Mouse (Mus musculus): ENCODE results near the gene Paqr5. TPM values are rescaled to one million over a fixed set of nuclear protein-coding genes. Genes with fewer than 3 reads are reported as not detected.
A peak's percentile ranks its signal among the peaks of the same experiment; 100 is the strongest.

Paqr5 gene
- polyA plus RNA-seq, 1 experiment from 2014 or later = 1.1 TPM

DNA sequence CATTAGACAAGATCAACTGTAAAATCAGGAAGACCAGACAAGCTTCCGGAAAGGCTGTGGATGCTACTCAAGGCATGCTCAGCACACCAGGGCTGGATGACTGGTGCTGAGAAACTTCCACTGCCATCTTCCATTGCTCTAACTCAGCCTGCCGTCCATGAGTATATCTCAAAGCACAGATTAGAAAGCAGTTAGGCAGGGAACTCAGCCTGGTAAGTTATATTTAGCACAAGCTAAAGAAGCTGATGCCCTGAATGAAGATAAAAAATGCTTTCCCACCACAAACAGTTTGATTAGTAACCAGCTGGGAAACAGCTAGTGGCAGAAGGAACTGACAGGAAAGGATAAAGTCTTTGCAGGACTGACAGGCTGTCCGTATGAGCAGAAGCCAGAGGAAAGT is 85.6 kb downstream of the Paqr5 start:
- no peaks in the 10 kb centered on the region for H3K27me3 ChIP-seq (ENCODE audit: low read depth, poor library complexity, severe bottlenecking)
- H3K4me3 ChIP-seq = no peak overlapping the region
- no peak for DNase-seq (ENCODE audit: low spot score)
- 96% methylated on average over 3 of the region's 3 CpGs for WGBS
- H3K27ac ChIP-seq = no peak overlapping the region
- peaks cover 85% of the 10 kb centered on the region for H3K36me3 ChIP-seq
- H3K9me3 ChIP-seq (replicated peaks) = no peaks in the 10 kb centered on the region
- H3K4me1 ChIP-seq = peaks cover 10% of the 10 kb centered on the region

DNA sequence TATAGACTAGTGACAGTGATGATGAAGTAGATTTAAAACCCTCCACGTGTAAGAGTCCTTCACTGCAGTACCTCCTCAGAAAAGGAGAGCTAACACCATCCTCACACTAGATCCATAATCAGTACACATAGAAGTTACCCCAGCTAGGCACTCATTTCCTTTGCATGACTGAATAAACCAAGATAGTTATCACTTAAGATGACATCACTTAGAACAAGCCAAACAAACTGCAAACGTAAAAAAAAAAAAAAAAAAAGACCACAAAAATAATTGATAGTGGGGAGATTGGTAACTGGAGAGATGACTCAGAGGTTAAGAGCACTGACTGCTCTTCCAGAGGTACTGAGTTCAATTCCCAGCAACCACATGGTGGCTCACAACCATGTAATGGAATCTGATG is 93.3 kb downstream of the Paqr5 start:
- DNase-seq (ENCODE audit: low spot score) = no peak
- H3K36me3 ChIP-seq = peaks cover 100% of the 10 kb centered on the region
- 85% methylated on average over 2 of the region's 2 CpGs for WGBS
- H3K27me3 ChIP-seq (ENCODE audit: low read depth, poor library complexity, severe bottlenecking) = no peaks in the 10 kb centered on the region
- no peaks in the 10 kb centered on the region for H3K4me1 ChIP-seq
- H3K4me3 ChIP-seq = no peak overlapping the region
- H3K27ac ChIP-seq = no peak overlapping the region
- H3K9me3 ChIP-seq (replicated peaks) = no peaks in the 10 kb centered on the region

GRCm38 (mm10) chr9:61932009-61932408 is 94.6 kb downstream of the Paqr5 start:
- H3K4me1 ChIP-seq = no peaks in the 10 kb centered on the region
- H3K9me3 ChIP-seq (replicated peaks) = no peaks in the 10 kb centered on the region
- DNase-seq (ENCODE audit: low spot score) = no peak
- H3K27me3 ChIP-seq (ENCODE audit: low read depth, poor library complexity, severe bottlenecking) = no peaks in the 10 kb centered on the region
- H3K27ac ChIP-seq = no peak overlapping the region
- peaks cover 100% of the 10 kb centered on the region for H3K36me3 ChIP-seq
- WGBS = 93% methylated on average over 3 of the region's 3 CpGs
- H3K4me3 ChIP-seq = no peak overlapping the region

- no peak for DNase-seq (ENCODE audit: low spot score)
- Histone ChIP-seq H3K27ac (no peak overlapping the region), H3K27me3 (ENCODE audit: low read depth, poor library complexity, severe bottlenecking) (no peaks in the 10 kb centered on the region), H3K4me1 (no peaks in the 10 kb centered on the region), H3K4me3 (no peak overlapping the region), H3K36me3 (peaks cover 100% of the 10 kb centered on the region), H3K9me3 (replicated peaks) (no peaks in the 10 kb centered on the region)
- WGBS = 95% methylated on average over 10 of the region's 10 CpGs
Measured at GRCm38 (mm10) chr9:61925086-61925660, 101.5 kb downstream of the Paqr5 start.

GRCm38 (mm10) chr9:61920331-61920730 is 106.3 kb downstream of the Paqr5 start:
- DNase-seq (ENCODE audit: low spot score) = no peak
- H3K4me3 ChIP-seq = no peak overlapping the region
- WGBS = 96% methylated on average over 6 of the region's 6 CpGs
- peaks cover 3% of the 10 kb centered on the region; the same call in 1 of the 2 replicates for H3K4me1 ChIP-seq
- peaks cover 95% of the 10 kb centered on the region for H3K36me3 ChIP-seq
- no peaks in the 10 kb centered on the region for H3K9me3 ChIP-seq (replicated peaks)
- no peaks in the 10 kb centered on the region for H3K27me3 ChIP-seq (ENCODE audit: low read depth, poor library complexity, severe bottlenecking)
- H3K27ac ChIP-seq = no peak overlapping the region

GRCm38 (mm10) chr9:61919464-61919863 is 107.2 kb downstream of the Paqr5 start:
- Histone ChIP-seq H3K27ac (no peak overlapping the region), H3K4me3 (no peak overlapping the region), H3K27me3 (ENCODE audit: low read depth, poor library complexity, severe bottlenecking) (no peaks in the 10 kb centered on the region), H3K4me1 (peaks cover 6% of the 10 kb centered on the region; the same call in 1 of the 2 replicates), H3K36me3 (peaks cover 86% of the 10 kb centered on the region), H3K9me3 (replicated peaks) (no peaks in the 10 kb centered on the region)
- WGBS = 92% methylated on average over 5 of the region's 5 CpGs
- no peak for DNase-seq (ENCODE audit: low spot score)

GRCm38 (mm10) chr9:61917436-61917835 is 109.2 kb downstream of the Paqr5 start:
- Histone ChIP-seq H3K4me3 (no peak overlapping the region), H3K27me3 (ENCODE audit: low read depth, poor library complexity, severe bottlenecking) (no peaks in the 10 kb centered on the region), H3K36me3 (peaks cover 78% of the 10 kb centered on the region), H3K27ac (no peak overlapping the region), H3K4me1 (peaks cover 18% of the 10 kb centered on the region), H3K9me3 (replicated peaks) (no peaks in the 10 kb centered on the region)
- no peak for DNase-seq (ENCODE audit: low spot score)
- 97% methylated on average over 6 of the region's 6 CpGs for WGBS

- Histone ChIP-seq H3K4me1 (peaks cover 18% of the 10 kb centered on the region), H3K27me3 (ENCODE audit: low read depth, poor library complexity, severe bottlenecking) (no peaks in the 10 kb centered on the region), H3K36me3 (peaks cover 78% of the 10 kb centered on the region), H3K9me3 (replicated peaks) (no peaks in the 10 kb centered on the region), H3K27ac (no peak overlapping the region), H3K4me3 (no peak overlapping the region)
- no peak for DNase-seq (ENCODE audit: low spot score)
- 89% methylated on average over 3 of the region's 3 CpGs for WGBS
Measured at GRCm38 (mm10) chr9:61916986-61917385, 109.7 kb downstream of the Paqr5 start.

DNA sequence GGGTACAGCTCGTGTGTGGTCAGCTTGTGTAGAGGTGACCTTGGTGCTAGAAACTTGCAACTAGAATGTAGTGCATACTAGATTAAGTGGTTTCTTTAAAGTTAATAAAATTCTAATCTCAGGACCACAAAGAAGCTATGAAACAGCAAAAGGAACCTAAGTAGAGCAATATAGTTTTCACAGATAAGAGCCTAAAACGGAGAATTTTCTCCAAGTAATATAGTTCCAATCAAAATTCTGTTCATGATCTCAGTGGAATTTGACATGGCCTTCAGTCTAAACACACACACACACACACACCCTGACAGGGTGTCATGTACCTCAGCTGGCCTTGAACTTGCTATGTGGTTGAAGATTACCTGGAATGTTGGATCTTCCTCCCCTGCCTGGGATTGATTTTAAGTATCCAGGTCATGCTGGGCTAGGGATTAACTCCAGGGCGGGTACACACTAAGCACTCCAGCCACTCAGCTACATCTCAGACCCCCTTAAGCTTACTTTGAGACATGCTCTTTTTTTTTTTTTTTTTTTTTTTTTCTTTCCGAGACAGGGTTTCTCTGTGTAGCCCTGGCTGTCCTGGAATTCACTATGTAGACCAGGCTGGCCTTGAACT is 111.2 kb downstream of the Paqr5 start:
- no peaks in the 10 kb centered on the region for H3K9me3 ChIP-seq (replicated peaks)
- H3K4me1 ChIP-seq = peaks cover 18% of the 10 kb centered on the region
- H3K27me3 ChIP-seq (ENCODE audit: low read depth, poor library complexity, severe bottlenecking) = no peaks in the 10 kb centered on the region
- 41% methylated on average over 4 of the region's 4 CpGs for WGBS
- peak overlapping the region; percentile 96 for H3K4me3 ChIP-seq
- 0 out of 2 replicates have a peak overlapping the region, but pooled peaks have one; percentile 36 for H3K27ac ChIP-seq
- no peak for DNase-seq (ENCODE audit: low spot score)
- peaks cover 75% of the 10 kb centered on the region for H3K36me3 ChIP-seq

GRCm38 (mm10) chr9:61914917-61915300 is 111.7 kb downstream of the Paqr5 start:
- no peak for DNase-seq (ENCODE audit: low spot score)
- H3K27ac ChIP-seq = peak overlapping the region; percentile 86
- no peaks in the 10 kb centered on the region for H3K9me3 ChIP-seq (replicated peaks)
- WGBS = 4% methylated on average over 13 of the region's 13 CpGs
- H3K36me3 ChIP-seq = peaks cover 69% of the 10 kb centered on the region
- H3K4me1 ChIP-seq = peaks cover 18% of the 10 kb centered on the region
- peak overlapping the region; percentile 96 for H3K4me3 ChIP-seq
- no peaks in the 10 kb centered on the region for H3K27me3 ChIP-seq (ENCODE audit: low read depth, poor library complexity, severe bottlenecking)

DNA sequence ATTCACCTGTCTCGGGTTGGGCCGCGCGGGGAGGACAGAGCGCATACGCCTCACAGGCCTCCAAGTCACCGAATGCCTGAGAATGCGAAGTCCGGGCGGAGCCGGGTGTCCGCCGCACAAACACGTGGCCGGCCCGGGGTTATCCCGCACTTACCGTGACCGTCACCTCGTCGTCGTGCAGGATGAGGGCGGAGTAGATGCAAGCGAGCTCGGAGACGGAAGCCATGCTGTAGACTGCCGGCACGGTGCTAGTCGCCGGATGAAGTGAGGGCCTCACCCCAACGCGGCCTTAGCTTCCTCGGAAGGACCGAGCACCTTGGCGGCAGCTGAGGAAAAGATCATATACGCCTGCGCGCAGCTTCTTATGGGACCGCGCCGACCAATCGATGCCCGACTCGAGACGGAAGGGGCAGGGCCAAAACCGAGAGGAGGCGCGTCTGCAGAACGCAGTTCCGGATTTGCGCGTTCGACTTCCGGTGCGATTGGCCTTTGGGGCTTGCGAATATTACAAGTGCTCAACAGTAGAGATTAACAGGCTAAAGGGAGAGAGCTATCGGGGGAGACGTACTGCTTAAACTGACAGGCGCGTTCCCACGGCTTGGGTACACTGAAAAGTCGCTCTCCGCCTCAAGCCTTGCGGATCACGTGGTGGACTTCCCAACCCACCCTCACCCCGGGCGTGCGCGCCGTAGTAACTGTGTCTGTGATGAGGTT is 112.3 kb downstream of the Paqr5 start, which contains the start of gene Rplp1:
Gene Rplp1, minus strand, starts transcription at position 340 of the 714 bp plus-strand sequence.
- no peaks in the 10 kb centered on the region for H3K9me3 ChIP-seq (replicated peaks)
- peaks cover 18% of the 10 kb centered on the region for H3K4me1 ChIP-seq
- peak within 1 kb of the TSS; percentile 86 for H3K27ac ChIP-seq
- no peaks in the 10 kb centered on the region for H3K27me3 ChIP-seq (ENCODE audit: low read depth, poor library complexity, severe bottlenecking)
- DNase-seq (ENCODE audit: low spot score) = peak; percentile 97
- peaks cover 66% of the 10 kb centered on the region for H3K36me3 ChIP-seq
- WGBS = under 1% methylated on average over 70 of the region's 70 CpGs
- H3K4me3 ChIP-seq = peak within 1 kb of the TSS; percentile 96

GRCm38 (mm10) chr9:61911300-61912128 is 115.1 kb downstream of the Paqr5 start:
- Histone ChIP-seq H3K4me3 (no peak overlapping the region), H3K36me3 (peaks cover 41% of the 10 kb centered on the region), H3K27ac (no peak overlapping the region), H3K4me1 (peaks cover 18% of the 10 kb centered on the region), H3K9me3 (replicated peaks) (no peaks in the 10 kb centered on the region), H3K27me3 (ENCODE audit: low read depth, poor library complexity, severe bottlenecking) (no peaks in the 10 kb centered on the region)
- no peak for DNase-seq (ENCODE audit: low spot score)
- WGBS = 49% methylated on average over 6 of the region's 6 CpGs

All from limb, embryonic 10.5 days (tissue).